Mouse (Mus musculus) adrenal gland, postnatal 14 days (tissue): ENCODE measurements around the gene Ascl1. TPM values are rescaled to one million over a fixed set of nuclear protein-coding genes. Genes with fewer than 3 reads are reported as not detected.

Experiments
- DNase-seq: peaks from one replicate; pipeline ENCODE4 v3.0.0; 2021; ENCODE audit warnings: mixed read lengths
- long read RNA-seq, 2 experiments: library from polyadenylated mRNA; stranded (forward); transcript quantifications; one replicate each; pipeline ENCODE4 v2.0.0; 2021
- total RNA-seq: library from RNA; stranded (reverse); gene quantifications from 2 replicates; pipeline ENCODE4 v1.2.3, GENCODE M21; 2021

Ascl1 gene
- 2.3 TPM in 2 replicates for total RNA-seq
- long read RNA-seq, experiment 1, partial matches to known transcripts, result 1 of 2 reads
- long read RNA-seq, experiment 1, other reads (novel, unspliced or antisense), result 0 of 2 reads
- long read RNA-seq, experiment 2, partial matches to known transcripts, result 0 of 1 reads
- long read RNA-seq, experiment 2, other reads (novel, unspliced or antisense), result 0 of 1 reads

GRCm38 (mm10) chr10:87493576-87493975, at the start of gene Ascl1:
Ascl1 (minus strand) TSS chr10:87493660.
- DNase-seq, result peak; percentile 37

DNA sequence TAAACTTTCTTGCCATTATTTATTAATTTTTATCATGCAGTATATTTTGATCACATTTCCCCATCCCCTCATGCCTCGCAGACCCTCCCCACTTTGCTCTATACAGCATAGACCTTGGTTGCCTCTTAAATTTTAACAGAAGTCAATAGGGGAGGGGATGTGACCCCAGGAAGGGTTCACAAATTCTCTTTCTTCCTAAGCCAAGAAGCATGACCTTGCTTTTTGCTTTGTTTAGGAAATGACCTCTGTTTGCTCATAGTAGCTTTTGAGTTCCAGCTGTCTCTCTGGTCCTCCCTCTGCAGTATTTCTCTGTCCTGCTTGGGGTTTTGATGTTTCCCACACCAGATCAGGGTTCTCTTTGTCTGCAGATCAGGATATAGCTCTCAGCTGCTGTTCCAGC, 40.7 kb upstream of the Ascl1 start:
- DNase-seq, result no peak

- no peak for DNase-seq
Measured at GRCm38 (mm10) chr10:87521646-87522045, 28.2 kb upstream of the Ascl1 start, which contains the start of gene Pah. Pah (plus strand) TSS chr10:87521795.

DNA sequence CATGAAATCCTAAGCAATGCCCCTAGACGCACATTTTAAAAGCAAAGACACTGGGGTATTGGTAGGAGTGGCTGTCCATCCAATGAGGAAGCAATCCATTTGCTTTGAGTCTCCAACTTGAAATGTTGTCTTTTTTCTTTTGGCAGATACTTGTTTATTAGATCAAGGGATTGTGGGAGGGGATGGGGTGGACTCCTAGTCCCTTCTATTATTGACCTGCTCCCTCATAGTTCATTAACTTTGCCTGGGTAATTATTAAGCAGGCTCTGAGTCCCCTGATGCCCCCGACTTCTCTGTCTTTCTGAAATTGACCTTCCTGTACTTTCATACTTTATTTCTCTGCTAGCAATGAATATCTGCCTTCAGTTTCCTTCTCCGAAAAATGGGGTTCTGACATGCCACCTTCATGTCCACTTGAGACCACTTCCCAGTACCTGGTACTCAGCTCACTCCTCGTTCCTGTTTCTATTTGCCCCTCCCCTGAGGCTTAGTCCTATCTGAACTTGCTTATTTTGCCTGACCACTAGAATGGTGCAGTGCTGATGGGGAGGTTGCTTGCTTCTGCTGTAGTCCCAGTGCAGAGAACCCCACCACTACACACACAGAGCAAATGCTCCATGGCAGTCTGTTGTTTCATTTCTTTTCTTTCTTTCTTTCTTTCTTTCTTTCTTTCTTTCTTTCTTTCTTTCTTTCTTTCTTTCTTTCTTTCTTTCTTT, 27.1 kb upstream of the Ascl1 start:
- DNase-seq, result no peak

DNA sequence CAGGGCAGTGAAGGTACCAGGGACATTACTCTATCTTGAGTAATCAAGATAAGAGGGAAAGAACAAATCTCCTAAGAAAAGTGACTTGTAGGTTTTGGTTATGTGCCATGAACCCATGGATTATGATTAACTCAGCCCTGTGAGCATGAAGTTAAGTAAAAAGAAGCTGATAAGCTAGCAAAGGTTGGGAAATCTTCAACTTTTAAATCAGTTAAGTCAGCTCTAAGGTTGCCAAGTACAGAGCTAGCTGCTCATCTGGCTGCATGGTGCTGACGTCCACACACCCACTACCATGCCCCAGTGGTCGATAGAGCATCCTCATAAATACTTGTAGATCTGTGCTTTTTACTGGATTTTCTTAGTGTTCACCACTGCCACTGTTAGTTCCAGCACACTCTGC, 25.1 kb upstream of the Ascl1 start:
- no peak for DNase-seq

DNA sequence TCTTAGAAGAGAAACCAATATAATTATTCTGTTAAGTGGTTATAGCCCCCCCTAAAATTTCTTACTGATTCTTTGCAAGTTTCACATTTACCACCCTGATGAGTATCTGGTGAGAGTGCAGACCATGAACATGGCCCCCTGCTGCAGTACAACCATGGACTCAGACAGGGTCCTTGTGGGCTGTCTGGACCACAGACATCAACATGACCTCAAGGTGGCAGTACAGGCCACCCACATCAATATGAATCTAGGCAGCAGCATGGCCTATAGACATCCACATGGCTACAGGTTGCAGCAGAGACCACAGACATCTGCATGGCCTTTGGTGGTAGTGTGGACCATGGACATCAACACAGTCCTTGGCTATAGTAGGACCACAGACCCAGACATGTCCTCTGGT, 19.6 kb upstream of the Ascl1 start:
- DNase-seq, result no peak

- DNase-seq, result no peak
Measured at GRCm38 (mm10) chr10:87508581-87508980, 15.1 kb upstream of the Ascl1 start.

DNA sequence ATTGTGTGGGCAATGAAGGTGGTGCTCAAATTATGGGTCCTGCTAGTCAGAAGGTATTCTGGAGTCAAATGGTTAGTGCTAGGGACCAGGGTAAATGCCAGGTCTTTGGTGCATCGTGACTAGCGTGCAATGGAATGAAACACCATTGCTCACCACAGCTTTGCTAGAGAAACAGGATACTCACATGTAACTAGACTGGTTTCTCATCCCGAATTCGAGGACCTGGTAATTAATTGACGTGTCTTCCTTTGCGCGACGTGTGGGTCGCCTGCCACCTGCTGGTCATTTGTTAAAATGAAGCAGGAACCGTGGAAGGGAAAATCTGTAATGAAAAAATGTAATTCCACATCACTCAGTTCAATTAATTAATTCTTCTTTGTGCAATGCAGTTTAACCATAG, 10.5 kb upstream of the Ascl1 start:
- peak; percentile 74 for DNase-seq

DNA sequence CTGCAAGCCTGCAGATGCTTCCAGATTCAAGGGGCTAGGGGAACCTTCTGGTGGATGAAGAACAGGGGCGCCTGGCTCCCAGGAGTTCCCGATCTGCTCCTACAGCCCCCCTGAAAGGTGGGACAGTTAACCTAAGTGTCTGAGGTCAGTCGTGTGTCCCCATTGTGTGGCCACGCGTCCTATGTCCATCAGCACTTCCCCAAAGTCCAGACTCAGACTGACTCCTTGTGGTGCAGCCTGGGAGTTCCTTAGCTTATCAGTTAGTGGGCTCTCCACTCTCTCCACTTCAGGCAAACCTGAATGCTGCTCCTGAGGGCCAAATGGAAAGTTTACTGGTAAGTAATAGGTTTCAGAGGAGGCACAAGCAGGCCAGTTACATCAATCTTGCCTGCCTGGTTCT, 8.8 kb upstream of the Ascl1 start:
- no peak for DNase-seq

GRCm38 (mm10) chr10:87501659-87502042, 8.2 kb upstream of the Ascl1 start:
- DNase-seq, result no peak

- no peak for DNase-seq
Measured at GRCm38 (mm10) chr10:87500926-87501658, 7.6 kb upstream of the Ascl1 start.

GRCm38 (mm10) chr10:87497056-87497455, 3.6 kb upstream of the Ascl1 start:
- no peak for DNase-seq

GRCm38 (mm10) chr10:87494596-87494995, 1.1 kb upstream of the Ascl1 start:
- DNase-seq, result peak; percentile 80

DNA sequence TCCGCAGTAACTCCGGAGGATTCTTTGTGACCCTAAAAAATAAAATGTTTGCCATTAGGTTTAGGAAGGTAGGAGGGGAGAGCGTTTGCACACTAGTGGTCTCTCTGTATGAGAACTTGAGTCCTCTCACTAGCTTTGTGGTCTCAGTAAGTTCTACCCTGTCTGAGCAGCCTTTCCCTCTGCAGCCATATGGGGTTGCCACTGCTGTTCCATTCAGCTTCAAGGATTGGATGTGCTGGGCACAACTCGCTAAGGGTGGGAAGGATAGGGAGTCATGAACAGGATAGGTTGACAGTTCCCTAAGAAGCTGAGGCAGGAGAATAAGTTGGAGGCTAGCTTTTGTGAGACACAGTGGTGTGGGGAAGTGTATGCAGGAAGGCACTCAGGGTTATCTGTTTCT, 716 bp upstream of the Ascl1 start:
- no peak for DNase-seq

DNA sequence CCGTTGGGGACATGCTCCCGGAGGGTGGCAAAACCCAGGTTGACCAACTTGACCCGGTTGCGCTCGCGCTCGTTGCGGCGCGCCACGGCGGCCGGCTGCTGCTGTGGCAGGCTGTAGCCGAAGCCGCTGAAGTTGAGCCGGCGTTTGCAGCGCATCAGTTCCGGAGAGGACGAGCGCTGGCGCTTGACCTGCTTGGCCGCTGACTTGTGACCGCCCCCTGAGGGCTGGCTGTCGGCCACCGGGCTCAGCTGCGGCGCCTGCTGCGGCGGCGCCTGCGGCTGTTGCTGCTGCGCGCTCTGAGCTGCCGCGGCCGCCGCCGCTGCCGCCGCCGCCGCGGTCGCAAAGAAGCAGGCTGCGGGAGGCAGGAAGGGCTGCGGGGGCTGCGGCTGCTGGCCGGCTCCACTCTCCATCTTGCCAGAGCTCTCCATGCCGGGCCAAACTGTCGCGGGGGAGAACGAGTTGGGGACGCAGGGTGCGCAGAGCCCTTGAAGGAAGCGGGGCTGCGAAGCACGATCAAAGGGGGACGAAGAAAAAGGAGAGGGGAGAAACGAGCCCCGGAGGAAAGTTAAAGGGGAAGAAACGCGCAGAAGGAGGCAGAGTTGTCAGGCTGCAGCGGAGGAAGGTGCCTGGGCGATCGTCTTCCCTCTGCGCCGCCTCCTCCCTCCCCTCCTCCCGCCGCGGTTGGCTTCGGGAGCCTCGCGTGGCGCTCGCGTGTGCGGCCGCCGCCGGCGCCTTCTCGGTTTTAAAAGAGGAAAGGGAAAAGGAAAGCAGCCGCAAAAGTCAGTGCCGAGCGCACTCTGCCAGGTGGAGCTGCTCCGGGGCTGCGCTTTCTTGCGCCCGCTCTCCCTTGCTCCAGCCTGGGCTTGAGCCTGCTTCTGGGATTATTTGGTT, 554 bp downstream of the Ascl1 start:
- DNase-seq, result peak; percentile 75

DNA sequence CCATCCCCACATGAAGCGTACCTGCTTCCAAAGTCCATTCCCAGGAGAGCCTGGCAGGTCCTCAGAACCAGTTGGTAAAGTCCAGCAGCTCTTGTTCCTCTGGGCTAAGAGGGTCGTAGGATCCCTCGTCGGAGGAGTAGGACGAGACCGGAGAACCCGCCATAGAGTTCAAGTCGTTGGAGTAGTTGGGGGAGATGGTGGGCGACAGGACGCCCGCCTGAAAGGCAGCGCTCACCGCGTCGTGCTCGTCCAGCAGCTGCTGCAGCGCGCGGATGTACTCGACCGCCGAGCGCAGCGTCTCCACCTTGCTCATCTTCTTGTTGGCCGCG, 1.2 kb downstream of the Ascl1 start:
- no peak for DNase-seq

- no peak for DNase-seq
Measured at GRCm38 (mm10) chr10:87491485-87492040, 1.9 kb downstream of the Ascl1 start.

- no peak for DNase-seq
Measured at GRCm38 (mm10) chr10:87490328-87490727, 3.1 kb downstream of the Ascl1 start.

DNA sequence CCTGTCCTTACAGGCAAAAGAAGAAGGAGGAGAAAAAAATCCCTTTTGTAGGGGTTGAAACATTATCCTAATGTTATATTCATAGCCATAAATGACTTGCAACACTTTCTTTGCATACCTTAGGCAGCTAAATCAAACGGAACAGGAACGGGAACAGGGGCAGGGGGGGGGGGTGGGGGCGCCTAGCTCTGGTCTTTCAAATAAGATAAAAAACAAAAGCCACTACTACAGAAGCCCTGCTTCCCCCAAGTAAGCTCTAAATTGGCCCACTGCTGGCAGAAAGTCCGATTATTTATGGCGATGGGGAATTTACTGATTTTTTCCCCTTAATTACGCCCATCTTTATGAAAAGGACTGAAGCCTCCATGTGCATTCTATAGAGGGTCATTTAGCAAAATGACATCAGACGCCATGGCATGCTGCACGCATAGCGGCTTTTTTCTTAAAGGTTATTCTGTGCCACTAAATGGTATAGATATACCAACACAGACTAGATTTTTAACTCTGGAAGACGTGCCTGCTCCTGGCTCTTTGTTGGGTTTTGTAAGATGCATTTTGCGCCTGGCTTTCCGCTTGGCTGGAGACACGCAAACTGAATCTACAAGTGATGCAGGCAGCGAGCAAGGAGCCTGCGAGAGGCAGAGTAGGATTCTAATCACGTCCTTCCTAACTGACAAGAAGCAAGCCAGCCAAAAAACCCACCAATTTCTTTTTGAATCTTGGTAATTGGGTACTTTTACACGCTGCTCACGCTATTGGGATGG, 4.0 kb downstream of the Ascl1 start:
- DNase-seq, result no peak

DNA sequence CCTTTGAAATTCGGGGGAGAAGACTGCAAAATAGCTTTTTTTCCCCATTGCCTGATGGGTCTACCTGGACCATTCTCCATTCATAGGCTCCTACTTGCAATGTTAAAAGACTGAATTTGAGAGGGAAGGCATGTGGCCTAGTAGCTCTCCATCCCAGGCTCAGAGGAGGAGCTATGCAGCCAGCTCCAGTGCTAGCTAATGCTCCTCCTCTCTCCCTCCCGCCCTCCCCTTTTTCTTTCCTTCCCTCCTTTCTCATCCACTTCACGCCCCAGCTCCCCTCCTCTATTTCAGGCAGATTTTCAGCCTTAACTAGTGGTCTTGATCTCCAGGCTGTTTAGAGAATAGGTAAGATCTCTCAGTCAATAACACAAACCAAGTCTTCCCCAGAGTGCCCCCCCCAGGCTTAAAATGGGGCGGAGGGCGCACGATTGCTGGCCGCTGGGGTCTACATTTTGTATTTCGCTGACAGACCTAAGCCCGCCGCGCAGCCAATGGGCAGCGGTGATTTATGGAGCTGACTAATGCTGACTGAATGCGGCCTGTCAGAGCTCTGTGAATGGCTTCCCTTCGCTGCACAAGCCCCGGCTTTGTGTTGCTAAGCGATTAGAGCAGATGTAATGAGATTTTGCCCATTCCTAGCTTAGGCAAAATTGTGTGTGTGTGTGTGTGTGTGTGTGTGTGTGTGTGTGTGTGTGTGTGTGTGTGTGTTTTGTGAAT, 4.9 kb downstream of the Ascl1 start:
- DNase-seq, result peak; percentile 60
